Mouse (Mus musculus) E14TG2a.4 (cell line): Measurements from ENCODE around the gene Flt1.

Experiments used
- H3K27me3 ChIP-seq: 2 replicates; pipeline ENCODE4 v1.6.1; 2014; ENCODE audit warnings: low read length, control low read depth; ENCODE audit not compliant: insufficient read depth
- H3K36me3 ChIP-seq: 2 replicates; pipeline ENCODE4 v1.6.1; 2014; ENCODE audit warnings: low read length, control low read depth; ENCODE audit not compliant: insufficient read depth
- H3K4me1 ChIP-seq: replicated peaks from 2 replicates; pipeline ENCODE4 v1.6.1; 2014; ENCODE audit warnings: low read depth, low read length, control low read depth
- H3K4me3 ChIP-seq: replicated peaks from 2 replicates; pipeline ENCODE4 v1.5.1; 2014; ENCODE audit warnings: mild to moderate bottlenecking, low read length
- H3K9me3 ChIP-seq: 2 replicates; pipeline ENCODE4 v1.6.1; 2014; ENCODE audit warnings: low read length, control low read depth
- CTCF ChIP-seq: conservative IDR thresholded peaks from 2 replicates; pipeline ENCODE4 v1.5.1; 2014; ENCODE audit warnings: low read length
- NANOG ChIP-seq: IDR thresholded peaks from 2 replicates; pipeline ENCODE4 v1.6.1; 2014; ENCODE audit warnings: borderline replicate concordance, low read length, mixed read lengths
- POU5F1 ChIP-seq: IDR thresholded peaks from 2 replicates; pipeline ENCODE4 v1.6.1; 2014; ENCODE audit warnings: low read length, borderline replicate concordance

Flt1 gene

GRCm38 (mm10) chr5:147671765-147672424 is 53.9 kb downstream of the Flt1 start:
- no peaks in the 10 kb centered on the region for H3K36me3 ChIP-seq
- H3K4me1 ChIP-seq = peaks cover 10% of the 10 kb centered on the region; the same call in 1 of the 2 replicates
- TF ChIP-seq NANOG (no peak), POU5F1 (no peak), CTCF (no peak)
- H3K9me3 ChIP-seq = no peaks in the 10 kb centered on the region
- H3K27me3 ChIP-seq = no peaks in the 10 kb centered on the region
- H3K4me3 ChIP-seq = no peak overlapping the region

GRCm38 (mm10) chr5:147668637-147669344 is 57.0 kb downstream of the Flt1 start:
- 0 out of 2 replicates have a peak, but pooled peaks cover 4% of the 10 kb centered on the region for H3K4me1 ChIP-seq
- H3K27me3 ChIP-seq = no peaks in the 10 kb centered on the region
- no peaks in the 10 kb centered on the region for H3K9me3 ChIP-seq
- H3K4me3 ChIP-seq = no peak overlapping the region
- TF ChIP-seq CTCF = peak; percentile 50
- TF ChIP-seq NANOG = no peak
- no peaks in the 10 kb centered on the region for H3K36me3 ChIP-seq

- 0 out of 2 replicates have a peak, but pooled peaks cover 4% of the 10 kb centered on the region for H3K4me1 ChIP-seq
- H3K9me3 ChIP-seq = no peaks in the 10 kb centered on the region
- TF ChIP-seq CTCF (no peak), POU5F1 (no peak), NANOG (no peak)
- H3K4me3 ChIP-seq = no peak overlapping the region
- H3K27me3 ChIP-seq = no peaks in the 10 kb centered on the region
- H3K36me3 ChIP-seq = no peaks in the 10 kb centered on the region
Observed at GRCm38 (mm10) chr5:147665946-147666345, 59.9 kb downstream of the Flt1 start.

GRCm38 (mm10) chr5:147665381-147665780 is 60.4 kb downstream of the Flt1 start:
- no peak overlapping the region for H3K4me3 ChIP-seq
- no peak for TF ChIP-seq POU5F1
- no peak for TF ChIP-seq NANOG
- no peak for TF ChIP-seq CTCF
- H3K27me3 ChIP-seq = no peaks in the 10 kb centered on the region
- H3K9me3 ChIP-seq = no peaks in the 10 kb centered on the region
- H3K4me1 ChIP-seq = 0 out of 2 replicates have a peak, but pooled peaks cover 4% of the 10 kb centered on the region
- no peaks in the 10 kb centered on the region for H3K36me3 ChIP-seq

- no peak overlapping the region for H3K4me3 ChIP-seq
- no peaks in the 10 kb centered on the region for H3K4me1 ChIP-seq
- TF ChIP-seq CTCF = no peak
- TF ChIP-seq NANOG = no peak
- TF ChIP-seq POU5F1 = no peak
- H3K36me3 ChIP-seq = no peaks in the 10 kb centered on the region
- no peaks in the 10 kb centered on the region for H3K9me3 ChIP-seq
- H3K27me3 ChIP-seq = no peaks in the 10 kb centered on the region
Observed at GRCm38 (mm10) chr5:147659909-147660308, 65.9 kb downstream of the Flt1 start.

- no peak for TF ChIP-seq POU5F1
- TF ChIP-seq CTCF = no peak
- TF ChIP-seq NANOG = no peak
- Histone ChIP-seq H3K9me3 (peaks cover 3% of the 10 kb centered on the region; the same call in 1 of the 2 replicates), H3K36me3 (no peaks in the 10 kb centered on the region), H3K27me3 (no peaks in the 10 kb centered on the region), H3K4me1 (no peaks in the 10 kb centered on the region), H3K4me3 (no peak overlapping the region)
Observed at GRCm38 (mm10) chr5:147657882-147658855, 67.6 kb downstream of the Flt1 start.

GRCm38 (mm10) chr5:147655761-147656160 is 70.0 kb downstream of the Flt1 start:
- H3K4me3 ChIP-seq = no peak overlapping the region
- no peaks in the 10 kb centered on the region for H3K36me3 ChIP-seq
- no peaks in the 10 kb centered on the region for H3K27me3 ChIP-seq
- TF ChIP-seq POU5F1 (no peak), CTCF (peak; percentile 10; the same call in 1 of the 2 replicates)
- peaks cover 3% of the 10 kb centered on the region; the same call in 1 of the 2 replicates for H3K9me3 ChIP-seq
- H3K4me1 ChIP-seq = 0 out of 2 replicates have a peak, but pooled peaks cover 6% of the 10 kb centered on the region

- Histone ChIP-seq H3K4me1 (0 out of 2 replicates have a peak, but pooled peaks cover 6% of the 10 kb centered on the region), H3K4me3 (no peak overlapping the region), H3K9me3 (peaks cover 3% of the 10 kb centered on the region; the same call in 1 of the 2 replicates), H3K27me3 (no peaks in the 10 kb centered on the region), H3K36me3 (no peaks in the 10 kb centered on the region)
- no peak for TF ChIP-seq POU5F1
- no peak for TF ChIP-seq CTCF
- no peak for TF ChIP-seq NANOG
Observed at GRCm38 (mm10) chr5:147651233-147651632, 74.6 kb downstream of the Flt1 start.
